Mouse (Mus musculus): Measurements from ENCODE around the gene Wdr74.

The Wdr74 gene

GRCm38 (mm10) chr19:8741243-8741869 is 5.7 kb downstream of the Wdr74 start, which contains the start of gene Stx5a:
Gene Stx5a, plus strand, starts transcription at chr19:8741413.
- DNase-seq (ENCODE audit: low spot score) = peak; percentile 98

GRCm38 (mm10) chr19:8742176-8742575 is 6.5 kb downstream of the Wdr74 start:
- no peak for DNase-seq (ENCODE audit: low spot score)

DNA sequence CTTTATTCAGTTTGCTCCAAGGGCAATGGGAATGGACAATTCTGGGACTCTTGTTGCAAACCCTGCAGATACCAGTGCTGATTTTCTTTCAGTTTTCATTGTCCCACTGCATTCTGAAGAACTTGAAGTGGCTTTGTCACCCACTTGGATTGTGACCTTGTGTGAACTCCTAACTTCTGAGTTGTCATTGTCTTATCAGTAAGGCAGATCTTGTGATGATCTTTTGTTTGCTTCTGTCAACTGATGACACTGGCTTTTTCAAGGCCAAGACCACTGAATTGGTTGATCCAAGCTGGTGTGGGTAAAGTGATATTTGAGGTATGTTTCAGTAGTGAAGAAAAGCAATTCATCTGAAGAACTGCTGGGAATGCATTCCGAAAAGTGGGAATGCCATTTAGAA is 9.8 kb downstream of the Wdr74 start:
- no peak for DNase-seq (ENCODE audit: low spot score)

- DNase-seq (ENCODE audit: low spot score) = no peak
Measured at GRCm38 (mm10) chr19:8747368-8747767, 11.7 kb downstream of the Wdr74 start.

DNA sequence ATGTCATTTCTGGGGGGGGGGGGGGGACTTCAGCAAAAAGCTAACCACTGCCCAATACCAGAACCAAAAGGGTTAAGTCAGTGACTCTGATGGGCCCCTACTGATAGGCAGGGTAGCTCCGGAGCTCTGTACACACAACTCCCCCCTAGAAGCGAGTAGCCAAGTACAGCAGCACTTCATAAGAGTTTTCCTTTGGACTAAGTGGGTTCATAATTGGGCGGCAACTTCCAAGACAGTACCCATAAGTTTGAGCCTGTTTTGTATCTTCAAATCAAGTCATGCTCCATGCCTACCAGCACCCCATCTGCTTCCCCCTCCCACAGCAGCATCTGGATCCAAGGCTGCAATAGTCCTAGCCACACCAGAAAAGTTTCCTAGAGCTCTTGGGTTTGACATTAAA is 20.0 kb downstream of the Wdr74 start:
- DNase-seq (ENCODE audit: low spot score) = no peak

DNA sequence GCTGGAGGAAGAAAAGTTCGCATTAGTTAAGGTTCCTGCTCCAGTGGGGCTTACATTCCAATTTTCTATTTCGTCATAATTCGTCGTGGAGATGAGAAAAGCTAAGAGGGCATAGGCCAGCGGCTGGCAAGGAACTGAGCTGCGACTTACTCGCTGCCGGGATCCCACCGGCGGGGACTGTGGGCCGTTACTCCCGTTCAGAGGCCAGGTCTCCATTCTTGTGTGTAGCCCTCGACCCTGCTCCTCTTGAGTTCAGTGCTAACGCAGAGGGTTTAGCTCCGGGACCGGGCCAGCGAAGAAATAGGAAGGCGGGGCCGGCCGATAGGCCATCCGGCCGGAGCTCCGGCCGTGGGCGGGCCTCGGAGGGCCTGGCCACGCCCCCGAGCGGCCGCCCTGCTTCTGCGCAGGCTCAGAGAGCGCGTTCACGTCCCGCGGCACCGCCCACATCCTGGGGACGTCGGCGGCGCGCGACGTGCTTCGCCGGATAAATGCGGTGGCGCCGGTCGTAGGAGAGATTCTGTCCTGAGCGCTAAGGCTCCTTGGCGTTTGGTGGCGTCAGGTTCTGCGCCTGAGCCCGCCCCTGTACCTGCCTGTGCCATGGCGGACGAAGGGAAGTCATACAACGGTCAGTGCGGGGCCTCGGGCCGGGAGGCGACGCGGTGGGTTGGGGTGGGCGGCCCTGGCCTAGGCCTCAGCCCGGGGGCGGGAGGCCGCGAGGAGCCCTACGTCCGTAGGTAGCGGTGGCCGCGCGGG is 21.2 kb downstream of the Wdr74 start, which contains the start of gene Nxf1:
Gene Nxf1, plus strand, starts transcription at position 439 of the 753 bp plus-strand sequence.
- peak; percentile 92 for DNase-seq (ENCODE audit: low spot score)

- DNase-seq (ENCODE audit: low spot score) = peak; percentile 29
Measured at GRCm38 (mm10) chr19:8757471-8757998, 21.9 kb downstream of the Wdr74 start.

DNA sequence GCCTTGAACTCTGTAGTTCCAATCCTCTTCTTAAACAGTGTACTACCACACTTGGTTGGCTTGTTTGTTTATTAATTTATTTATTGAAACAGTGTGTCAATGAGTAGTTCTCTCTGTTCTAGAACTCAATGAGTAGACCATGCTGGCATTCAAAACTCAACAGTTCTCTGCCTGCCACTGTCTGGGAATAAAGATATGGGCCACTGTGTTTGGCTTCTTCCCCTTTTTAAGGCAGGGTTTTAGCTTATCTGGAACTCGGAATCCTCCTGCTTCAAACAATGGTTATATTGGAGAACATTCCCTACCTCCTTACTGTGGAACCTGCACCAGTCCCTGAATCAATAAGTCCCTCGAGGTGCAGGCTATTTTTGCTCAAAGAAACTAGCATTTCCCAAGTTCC is 23.3 kb downstream of the Wdr74 start:
- no peak for DNase-seq (ENCODE audit: low spot score)

DNA sequence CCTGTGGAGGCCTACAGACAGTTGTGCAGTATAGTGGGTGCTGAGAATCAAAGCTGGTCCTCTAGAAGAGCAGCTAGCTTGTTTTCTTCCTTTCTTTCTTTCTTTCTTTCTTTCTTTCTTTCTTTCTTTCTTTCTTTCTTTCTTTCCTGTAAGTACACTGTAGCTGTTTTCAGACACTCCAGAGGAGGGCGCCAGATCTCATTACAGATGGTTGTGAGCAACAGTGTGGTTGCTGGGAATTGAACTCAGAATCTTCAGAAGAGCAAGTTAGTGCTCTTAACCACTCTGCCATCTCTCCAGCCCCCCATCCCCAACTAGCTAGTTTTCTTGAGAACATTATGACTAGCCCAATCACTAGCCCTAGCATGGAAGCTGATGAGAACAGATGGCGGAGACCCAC is 25.1 kb downstream of the Wdr74 start:
- DNase-seq (ENCODE audit: low spot score) = no peak

- no peak for DNase-seq (ENCODE audit: low spot score)
Measured at GRCm38 (mm10) chr19:8763276-8763675, 27.6 kb downstream of the Wdr74 start.

GRCm38 (mm10) chr19:8765562-8765961 is 29.9 kb downstream of the Wdr74 start:
- DNase-seq (ENCODE audit: low spot score) = no peak

- DNase-seq (ENCODE audit: low spot score) = peak; percentile 71
Measured at GRCm38 (mm10) chr19:8770567-8771270, 35.1 kb downstream of the Wdr74 start, which contains the start of gene Tmem223. Gene Tmem223, plus strand, starts transcription at chr19:8770996.

DNA sequence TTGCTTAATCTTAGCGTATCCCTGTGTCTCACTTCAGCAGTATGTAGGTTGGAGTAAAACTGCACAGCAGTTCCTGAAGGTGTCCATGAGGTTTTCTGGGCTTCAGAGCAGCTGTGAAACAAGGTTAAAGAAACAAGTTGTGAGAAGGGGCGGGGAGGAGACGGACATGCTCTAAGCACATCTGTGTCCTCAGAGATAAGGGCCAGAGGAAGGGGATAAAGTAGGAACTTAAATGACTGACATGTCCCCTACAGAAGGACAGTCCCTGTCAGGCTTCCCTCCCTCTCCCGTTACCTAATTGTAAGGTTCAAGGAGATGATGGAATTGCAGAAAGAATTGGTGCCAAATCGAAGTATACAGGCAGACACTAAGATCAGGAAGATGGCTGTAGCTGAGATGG is 37.4 kb downstream of the Wdr74 start:
- peak; percentile 60 for DNase-seq (ENCODE audit: low spot score)

GRCm38 (mm10) chr19:8773409-8773808 is 37.8 kb downstream of the Wdr74 start:
- peak; percentile 36 for DNase-seq (ENCODE audit: low spot score)

GRCm38 (mm10) chr19:8774086-8774835 is 38.6 kb downstream of the Wdr74 start, which contains the start of gene Tmem179b:
Gene Tmem179b, minus strand, starts transcription at chr19:8774467.
- DNase-seq (ENCODE audit: low spot score) = peak; percentile 94

- DNase-seq (ENCODE audit: low spot score) = peak; percentile 29
Measured at GRCm38 (mm10) chr19:8774951-8775421, 39.4 kb downstream of the Wdr74 start.

DNA sequence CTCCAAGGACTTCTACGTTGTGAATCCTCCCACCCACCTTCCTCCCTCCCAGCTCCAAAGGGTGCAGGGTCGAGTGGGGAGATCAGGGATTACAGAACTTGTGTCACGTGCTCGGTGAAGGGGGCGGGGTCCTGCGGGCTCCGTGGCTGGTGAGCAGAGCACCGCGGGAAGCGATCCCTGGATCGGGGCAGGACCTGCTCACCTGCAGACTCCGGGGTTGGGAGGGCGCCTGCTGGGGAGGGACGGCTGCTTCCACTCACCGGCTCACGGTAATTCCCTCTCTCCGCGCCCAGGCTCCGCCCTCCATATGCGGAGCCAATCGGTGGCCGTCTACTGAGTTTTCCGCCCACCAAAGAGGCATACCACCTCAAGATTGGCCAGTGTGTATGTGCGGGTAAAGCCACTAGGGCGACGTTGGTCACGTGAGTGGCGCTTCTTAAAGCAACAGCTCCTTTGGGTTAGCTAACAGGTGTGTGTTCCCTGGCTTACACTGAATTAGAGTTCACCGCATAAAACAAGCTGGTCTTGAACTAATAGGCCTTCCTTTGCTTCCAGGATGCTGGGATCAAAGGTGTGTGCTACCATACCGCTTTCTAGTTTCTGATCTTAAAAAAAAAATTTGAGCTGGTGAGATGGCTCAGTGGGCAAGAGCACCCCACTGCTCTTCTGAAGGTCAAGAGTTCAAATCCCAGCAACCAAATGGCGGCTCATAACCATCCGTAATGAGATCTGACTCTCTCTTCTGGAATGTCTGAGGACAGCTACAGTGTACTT is 50.6 kb downstream of the Wdr74 start, which contains the start of gene Taf6l:
Gene Taf6l, minus strand, starts transcription at position 410 of the 774 bp plus-strand sequence.
- DNase-seq (ENCODE audit: low spot score) = peak; percentile 95

- DNase-seq (ENCODE audit: low spot score) = no peak
Measured at GRCm38 (mm10) chr19:8788521-8788920, 52.9 kb downstream of the Wdr74 start.

DNA sequence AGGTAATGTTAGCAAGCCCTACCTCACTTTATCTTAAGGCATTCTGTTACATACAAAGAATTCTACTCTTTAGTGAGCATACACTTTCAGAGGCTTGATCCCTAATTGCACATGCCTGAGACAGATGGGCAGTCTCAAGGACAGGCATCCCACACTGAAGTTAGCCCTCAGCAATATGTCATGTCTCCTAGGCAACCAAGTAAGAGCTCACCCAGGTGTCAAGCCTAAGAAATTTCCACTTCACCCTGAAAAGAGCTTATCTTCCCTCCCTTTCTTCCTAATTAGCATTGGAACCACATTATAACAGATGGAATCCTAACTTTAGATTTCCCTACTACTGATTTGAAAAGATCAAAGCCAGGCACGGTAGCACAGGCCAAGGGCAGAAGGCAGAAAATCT is 53.5 kb downstream of the Wdr74 start:
- DNase-seq (ENCODE audit: low spot score) = no peak

- DNase-seq (ENCODE audit: low spot score) = no peak
Measured at GRCm38 (mm10) chr19:8790171-8790570, 54.5 kb downstream of the Wdr74 start.

Data from c-Kit-positive CD71-positive TER-119-positive erythroid progenitor cells, embryonic 14.5 days (primary cell).